Mouse (Mus musculus) urinary bladder, postnatal 25 days (tissue): ENCODE measurements around the gene Gm13305.
"Not testable (repeated sequence)": the region's sequence is repeated elsewhere in the genome, so short reads cannot be mapped to it uniquely, and the experiment has no call there.

ENCODE experiments used
- DNase-seq: peaks from one replicate; pipeline ENCODE4 v3.0.0; 2022; ENCODE audit warnings: low spot score

Gene Gm13305

GRCm38 (mm10) chr4:42168503-42168902, at the start of gene Gm13305:
TSS of gene Gm13305 (minus strand) at chr4:42168603.
- DNase-seq, result not testable (repeated sequence)

GRCm38 (mm10) chr4:42184980-42185372, 16.6 kb upstream of the Gm13305 start:
- not testable (repeated sequence) for DNase-seq

GRCm38 (mm10) chr4:42184324-42184979, 16.0 kb upstream of the Gm13305 start:
- DNase-seq, result not testable (repeated sequence)

- not testable (repeated sequence) for DNase-seq
Observed at GRCm38 (mm10) chr4:42183234-42184197, 15.1 kb upstream of the Gm13305 start.

- not testable (repeated sequence) for DNase-seq
Observed at GRCm38 (mm10) chr4:42178243-42178642, 9.8 kb upstream of the Gm13305 start.

GRCm38 (mm10) chr4:42153136-42153535, 15.3 kb downstream of the Gm13305 start, which contains the start of gene Gm13306:
TSS of gene Gm13306 (plus strand) at chr4:42153436.
- DNase-seq, result not testable (repeated sequence)

GRCm38 (mm10) chr4:42114517-42114916, 53.9 kb downstream of the Gm13305 start, which contains the start of gene Gm13304:
TSS of gene Gm13304 (plus strand) at chr4:42114817.
- DNase-seq, result not testable (repeated sequence)
